Mouse (Mus musculus): Measurements from ENCODE around the gene Nufip2.
A peak's percentile ranks its signal among the peaks of the same experiment; 100 is the strongest.

DNA sequence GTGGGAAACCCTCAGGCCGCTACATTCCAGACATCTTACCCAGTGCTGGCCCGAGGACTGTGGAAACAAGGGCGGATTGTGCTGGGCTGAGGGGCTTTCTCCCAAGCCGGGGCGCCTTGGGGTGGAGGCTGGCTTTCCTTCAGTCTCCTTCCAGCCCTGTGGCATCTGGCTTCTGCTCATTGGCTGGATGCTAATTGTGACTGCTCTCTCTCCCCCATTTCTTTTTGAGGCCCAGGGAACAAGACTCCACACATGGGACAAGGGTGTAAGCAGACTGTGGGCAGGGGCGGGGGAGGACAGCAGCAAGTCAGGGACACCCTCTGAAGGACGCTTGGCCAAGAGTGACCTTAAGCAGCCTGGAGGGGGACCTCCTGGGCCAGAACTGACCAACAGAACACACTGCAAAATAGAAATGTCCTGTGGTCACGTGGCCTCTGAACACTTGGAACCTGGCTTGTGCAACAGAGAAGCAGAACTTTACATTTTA lies 105.3 kb downstream of the Nufip2 start:
- TF ChIP-seq SRF (IDR thresholded peaks at IDR 0.05; ENCODE audit: control insufficient read depth, insufficient read length, low read depth), result no peak
- no peak for TF ChIP-seq POLR2A (IDR thresholded peaks at IDR 0.05; ENCODE audit: insufficient read length, low read depth)
- TF ChIP-seq MYOG (IDR thresholded peaks at IDR 0.05; ENCODE audit: control insufficient read depth in 1 of 3, insufficient read depth in 1 of 3, insufficient read length in 2 of 3, low read depth in 2 of 3), result no peak
- no peak for TF ChIP-seq TCF3 (IDR thresholded peaks at IDR 0.05; ENCODE audit: insufficient read length, low read depth)
- peak; percentile 54 for TF ChIP-seq USF1 (IDR thresholded peaks at IDR 0.05; ENCODE audit: low read depth)
- no peak for TF ChIP-seq POLR2AphosphoS2 (IDR thresholded peaks at IDR 0.05; ENCODE audit: insufficient read length, low read depth)
- no peak for TF ChIP-seq TCF12 (IDR thresholded peaks at IDR 0.05; ENCODE audit: insufficient read depth, poor library complexity, severe bottlenecking)
